Mouse (Mus musculus) frontal cortex, postnatal 36 days (tissue): ENCODE data around the gene Rbm12.

Experiments
- DNase-seq, 2 experiments: peaks; one replicate each; pipeline ENCODE4 v3.0.0; 2022; ENCODE audit warnings: low spot score in 2 of 2

Rbm12 gene

DNA sequence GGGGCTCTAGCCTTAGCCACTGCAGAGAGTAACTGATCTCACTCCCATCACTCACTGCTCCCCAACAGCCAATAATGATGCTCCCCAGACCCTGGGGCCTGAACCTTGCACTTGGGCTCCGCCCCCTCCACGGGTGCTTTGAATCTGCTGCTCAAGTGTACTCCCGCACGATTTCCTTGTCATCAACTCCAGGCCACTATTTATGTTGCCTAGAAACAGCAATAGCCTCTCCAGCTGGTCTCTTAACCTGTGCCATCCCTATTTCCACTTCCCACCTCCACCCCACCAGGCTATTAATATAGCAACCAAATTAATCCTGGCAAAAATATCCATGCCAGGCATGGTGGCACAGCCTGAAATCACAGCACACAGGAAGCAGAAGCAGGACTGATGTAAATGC lies 32.1 kb downstream of the Rbm12 start:
- no peak for DNase-seq

- no peak for DNase-seq
Observed at GRCm38 (mm10) chr2:156079183-156079560, 32.6 kb downstream of the Rbm12 start.

GRCm38 (mm10) chr2:156078421-156079182 lies 33.2 kb downstream of the Rbm12 start:
- no peak for DNase-seq

GRCm38 (mm10) chr2:156077461-156077860 lies 34.3 kb downstream of the Rbm12 start:
- DNase-seq, result no peak

DNA sequence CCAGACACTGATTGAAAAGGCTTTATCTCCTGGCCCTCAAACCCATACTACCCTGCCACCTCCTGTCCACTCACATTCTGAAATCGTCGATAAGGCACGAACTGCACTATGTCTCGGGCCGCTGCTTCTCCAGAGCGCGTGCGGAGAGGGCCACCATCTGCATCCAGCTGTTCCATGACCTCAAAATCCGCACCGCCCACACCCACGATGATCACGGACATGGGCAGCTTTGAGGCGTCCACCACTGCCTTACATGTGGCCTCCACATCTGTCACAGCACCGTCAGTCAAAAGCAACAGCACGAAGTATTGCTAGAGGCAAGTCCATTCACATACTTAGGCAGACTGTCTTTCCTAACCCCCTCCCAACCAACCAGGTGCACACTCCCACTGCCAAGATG lies 38.1 kb downstream of the Rbm12 start:
- no peak for DNase-seq

DNA sequence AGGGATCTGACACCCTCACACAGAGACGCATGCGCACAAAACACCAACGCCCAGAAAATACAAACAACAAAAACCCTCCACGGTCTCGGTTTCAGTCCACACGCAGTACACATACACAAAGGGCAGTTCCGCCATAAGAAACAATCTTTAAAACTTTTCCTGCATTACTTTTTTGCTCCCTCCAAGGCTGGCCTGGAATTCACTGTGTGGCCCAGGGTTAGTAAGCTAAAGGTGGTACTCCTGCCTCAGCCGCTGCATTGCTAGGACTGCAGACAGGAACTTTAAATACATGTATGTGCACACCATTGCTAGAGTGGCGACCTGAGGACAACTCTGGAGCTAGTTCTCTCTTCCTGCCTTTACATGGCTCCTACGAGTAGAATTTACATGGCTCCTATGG lies 40.5 kb downstream of the Rbm12 start:
- DNase-seq, result no peak

DNA sequence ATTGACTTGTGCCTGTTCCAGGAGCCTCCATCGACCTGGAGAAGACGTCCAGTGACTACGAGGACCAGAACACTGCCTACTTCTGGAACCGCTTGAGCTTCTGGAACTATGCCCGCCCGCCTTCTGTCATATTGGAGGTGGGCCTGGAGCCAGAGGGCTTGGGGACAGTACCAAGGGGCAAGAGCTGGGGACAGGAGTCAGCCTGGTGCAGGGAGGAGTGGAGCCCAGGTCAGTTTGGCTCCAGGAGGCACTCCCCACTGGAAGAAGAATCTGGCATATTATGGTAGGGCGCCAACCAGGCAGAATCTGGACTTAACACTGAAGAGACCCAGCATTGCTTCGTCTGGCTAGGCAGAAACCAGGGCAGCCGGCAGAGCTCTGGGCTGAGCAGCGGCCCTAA lies 43.9 kb downstream of the Rbm12 start:
- no peak for DNase-seq

- DNase-seq, result no peak
Observed at GRCm38 (mm10) chr2:156066126-156066525, 45.7 kb downstream of the Rbm12 start.

DNA sequence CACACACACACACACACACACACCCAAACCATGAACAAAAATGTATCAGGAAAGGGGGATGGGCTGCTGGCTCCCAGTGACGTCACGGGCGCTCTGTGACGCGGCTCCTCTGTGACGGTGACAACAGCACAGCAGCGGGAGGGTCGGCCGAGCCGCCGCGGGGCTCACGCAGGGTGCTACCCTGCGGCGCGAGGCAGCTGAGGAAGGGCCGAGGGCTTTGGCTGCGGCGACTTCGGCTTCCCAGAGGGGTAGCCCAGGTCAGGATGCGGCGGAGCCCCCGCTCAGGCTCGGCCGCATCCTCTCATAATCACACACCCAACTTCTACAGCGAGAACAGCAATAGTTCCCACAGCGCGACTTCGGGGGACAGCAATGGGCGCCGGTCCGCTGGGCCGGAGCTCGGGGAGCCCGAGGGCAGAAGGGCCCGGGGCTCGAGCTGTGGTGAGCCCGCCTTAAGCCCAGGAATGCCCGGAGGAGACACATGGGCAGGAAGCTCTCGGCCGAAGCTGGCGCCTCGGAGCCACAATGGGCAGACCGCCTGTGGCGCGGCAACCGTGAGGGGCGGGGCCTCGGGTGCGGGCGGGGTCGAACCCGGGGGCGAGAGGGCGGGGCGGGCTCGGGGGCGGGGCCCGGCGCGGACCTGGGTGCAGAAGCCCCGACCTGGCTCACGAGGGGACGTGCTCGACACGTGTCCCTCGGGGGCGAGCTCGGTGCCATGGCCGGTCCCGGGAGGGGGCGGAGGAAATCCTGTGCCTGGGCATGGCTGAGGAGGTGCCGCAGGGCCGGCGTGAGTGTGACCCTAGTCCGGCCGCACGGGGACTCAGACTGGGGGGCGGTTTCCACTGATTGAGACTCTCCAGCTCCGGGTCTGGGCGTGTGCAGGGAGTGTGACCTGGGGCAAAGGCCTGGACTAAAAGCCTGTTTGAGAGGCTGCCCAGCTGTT lies 46.4 kb downstream of the Rbm12 start, which contains the start of gene Spag4:
TSS of gene Spag4 (plus strand) at position 77 of the 943 bp plus-strand sequence.
- DNase-seq, result peak; percentile 61 to 62

DNA sequence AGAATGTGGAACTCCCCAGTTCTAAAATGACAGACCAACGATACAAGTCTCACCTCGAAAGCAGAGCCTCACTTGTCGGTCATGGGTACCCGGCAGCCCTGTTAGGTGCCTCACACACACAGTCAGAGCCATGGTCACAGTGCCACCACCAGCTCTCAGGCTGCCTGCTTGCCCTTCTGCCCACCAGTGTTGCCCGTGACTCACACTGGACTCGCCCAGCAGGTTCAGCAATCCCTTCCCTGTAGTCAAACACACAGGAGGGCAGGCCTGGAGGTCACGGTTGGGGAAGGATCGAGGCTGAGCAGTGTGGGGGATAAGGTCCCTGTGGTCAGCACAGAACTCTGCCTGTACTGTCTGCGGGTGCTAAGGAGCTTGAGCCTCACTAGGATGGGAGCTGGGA lies 59.0 kb downstream of the Rbm12 start, which contains the start of gene Fer1l4:
TSS of gene Fer1l4 (minus strand) at position 132 of the 400 bp plus-strand sequence.
- no peak for DNase-seq

GRCm38 (mm10) chr2:156047929-156048328 lies 63.8 kb downstream of the Rbm12 start:
- no peak for DNase-seq

- no peak for DNase-seq
Observed at GRCm38 (mm10) chr2:156042903-156043302, 68.9 kb downstream of the Rbm12 start.
